Mouse (Mus musculus): Measurements from ENCODE around the gene G6pdx. TPM values are rescaled to one million over a fixed set of nuclear protein-coding genes. Genes with fewer than 3 reads are reported as not detected.

Gene G6pdx
- 53.6 and 54.0 TPM in 2 replicates for polyA plus RNA-seq (2015; fragmentation: Nextera tagmentation; extraction: Ambion mirVana)

GRCm38 (mm10) chrX:74428826-74429276 lies at the start of gene G6pdx:
Gene G6pdx (minus strand): TSS chrX:74429194.
- peak; percentile 87 for ATAC-seq (ENCODE audit: low read depth)
- Histone ChIP-seq H3K27ac (replicated peaks) (peak within 1 kb of the TSS; percentile 86), H3K9me3 (no peaks in the 10 kb centered on the region), H3K36me3 (peaks cover 8% of the 10 kb centered on the region; the same call in 1 of the 2 replicates), H3K4me1 (replicated peaks) (peaks cover 11% of the 10 kb centered on the region), H3K9ac (peak within 1 kb of the TSS; percentile 68), H3K27me3 (no peaks in the 10 kb centered on the region), H3K4me2 (peak within 1 kb of the TSS; percentile 61), H3K4me3 (peak within 1 kb of the TSS; percentile 50)
- 16% methylated on average over 25 of the region's 25 CpGs for WGBS

- Histone ChIP-seq H3K9me3 (no peaks in the 10 kb centered on the region), H3K4me1 (replicated peaks) (no peaks in the 10 kb centered on the region), H3K27me3 (no peaks in the 10 kb centered on the region), H3K4me2 (no peak overlapping the region), H3K27ac (replicated peaks) (no peak overlapping the region), H3K9ac (no peak overlapping the region), H3K36me3 (peaks cover 11% of the 10 kb centered on the region; the same call in 1 of the 2 replicates), H3K4me3 (no peak overlapping the region)
- 0 out of 2 replicates have a peak, but pooled peaks have one; percentile 43 for ATAC-seq (ENCODE audit: low read depth)
- WGBS: 9% methylated on average over 4 of the region's 4 CpGs
Observed at GRCm38 (mm10) chrX:74452773-74453172, 23.8 kb upstream of the G6pdx start.

DNA sequence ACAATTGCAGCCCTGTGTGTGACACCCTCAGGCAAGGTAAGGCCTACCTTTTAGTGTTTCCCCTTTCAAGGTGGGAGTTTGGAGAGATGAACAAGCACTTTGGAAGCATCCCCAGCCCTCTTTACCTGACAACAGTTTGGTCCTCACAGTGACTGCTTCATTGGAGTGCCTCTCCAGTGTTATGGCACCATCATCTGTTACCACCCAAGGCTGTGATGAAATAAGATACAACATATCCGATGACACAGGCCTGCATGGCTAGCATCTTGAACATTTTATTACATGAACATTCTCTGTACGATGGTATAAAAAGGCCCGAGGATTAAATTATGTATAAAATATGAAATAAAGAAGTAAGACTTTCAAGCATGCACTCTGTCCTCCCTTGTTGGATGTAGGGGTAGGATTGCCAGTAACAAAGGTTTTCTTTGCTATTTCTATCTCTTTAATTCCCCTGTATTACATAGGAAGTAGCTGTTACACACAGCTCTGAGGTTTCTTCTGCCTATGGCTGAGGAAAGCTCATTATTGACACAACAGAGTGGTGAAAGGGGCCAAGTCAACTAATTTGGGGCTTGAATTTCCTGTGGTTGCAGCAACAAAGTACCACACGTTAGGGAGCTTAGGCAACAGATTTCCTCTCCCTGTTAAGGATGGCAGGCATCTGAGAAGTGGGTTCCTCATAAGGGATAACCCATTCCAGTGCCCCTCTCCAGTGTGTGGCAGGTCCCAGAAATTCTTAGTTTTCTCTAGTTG lies 22.3 kb upstream of the G6pdx start:
- Histone ChIP-seq H3K36me3 (peaks cover 12% of the 10 kb centered on the region; the same call in 1 of the 2 replicates), H3K4me1 (replicated peaks) (no peaks in the 10 kb centered on the region), H3K4me2 (no peak overlapping the region), H3K27ac (replicated peaks) (no peak overlapping the region), H3K27me3 (no peaks in the 10 kb centered on the region), H3K9me3 (no peaks in the 10 kb centered on the region), H3K4me3 (no peak overlapping the region), H3K9ac (no peak overlapping the region)
- no peak for ATAC-seq (ENCODE audit: low read depth)
- WGBS: 88% methylated on average over 4 of the region's 4 CpGs

GRCm38 (mm10) chrX:74429290-74429821 lies 362 bp upstream of the G6pdx start:
- ATAC-seq (ENCODE audit: low read depth): peak; percentile 67
- H3K4me1 ChIP-seq (replicated peaks): peaks cover 11% of the 10 kb centered on the region
- H3K4me2 ChIP-seq: peak overlapping the region; percentile 61
- peak overlapping the region; percentile 64 for H3K9ac ChIP-seq
- peaks cover 12% of the 10 kb centered on the region for H3K36me3 ChIP-seq
- 16% methylated on average over 22 of the region's 22 CpGs for WGBS
- H3K4me3 ChIP-seq: peak overlapping the region; percentile 50
- H3K27ac ChIP-seq (replicated peaks): peak overlapping the region; percentile 86
- no peaks in the 10 kb centered on the region for H3K27me3 ChIP-seq
- no peaks in the 10 kb centered on the region for H3K9me3 ChIP-seq

DNA sequence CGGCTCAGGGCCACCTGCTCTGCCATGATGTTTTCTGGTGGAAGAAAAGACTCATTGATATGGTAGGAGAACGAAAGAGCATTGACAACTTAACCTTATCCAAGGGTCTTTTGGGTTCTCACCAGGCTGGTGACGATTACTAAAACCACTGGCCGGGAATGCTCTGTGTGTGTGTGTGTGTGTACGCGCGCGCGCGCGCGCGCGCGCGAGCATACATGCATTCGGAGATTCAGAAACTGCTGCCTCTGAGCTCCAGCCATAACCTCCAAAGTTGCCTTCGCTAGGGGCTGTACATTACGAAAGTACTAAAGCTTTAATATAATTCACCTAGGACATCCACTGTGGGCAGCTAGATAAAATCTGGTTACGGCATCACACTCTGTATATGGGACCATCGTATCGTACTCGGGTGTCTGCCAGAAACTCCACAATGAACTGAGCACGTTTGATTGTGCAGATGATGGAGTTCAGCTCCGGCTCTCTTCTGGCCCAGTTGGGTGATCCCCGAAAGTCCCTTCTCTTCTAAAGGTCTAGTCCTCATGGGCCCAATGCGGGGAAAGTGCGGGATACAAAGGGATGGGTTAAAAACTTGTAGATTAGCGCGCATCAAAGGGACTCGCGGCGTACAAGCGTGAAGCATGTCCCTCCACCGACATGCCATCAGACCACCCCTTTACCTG lies 708 bp downstream of the G6pdx start:
- Histone ChIP-seq H3K4me2 (peak overlapping the region; percentile 61), H3K4me3 (peak overlapping the region; percentile 50), H3K27me3 (no peaks in the 10 kb centered on the region), H3K9me3 (no peaks in the 10 kb centered on the region), H3K4me1 (replicated peaks) (peaks cover 11% of the 10 kb centered on the region), H3K36me3 (peaks cover 4% of the 10 kb centered on the region; the same call in 1 of the 2 replicates), H3K9ac (peak overlapping the region; percentile 68), H3K27ac (replicated peaks) (peak overlapping the region; percentile 86)
- peak; percentile 57 for ATAC-seq (ENCODE audit: low read depth)
- WGBS: 22% methylated on average over 35 of the region's 35 CpGs

DNA sequence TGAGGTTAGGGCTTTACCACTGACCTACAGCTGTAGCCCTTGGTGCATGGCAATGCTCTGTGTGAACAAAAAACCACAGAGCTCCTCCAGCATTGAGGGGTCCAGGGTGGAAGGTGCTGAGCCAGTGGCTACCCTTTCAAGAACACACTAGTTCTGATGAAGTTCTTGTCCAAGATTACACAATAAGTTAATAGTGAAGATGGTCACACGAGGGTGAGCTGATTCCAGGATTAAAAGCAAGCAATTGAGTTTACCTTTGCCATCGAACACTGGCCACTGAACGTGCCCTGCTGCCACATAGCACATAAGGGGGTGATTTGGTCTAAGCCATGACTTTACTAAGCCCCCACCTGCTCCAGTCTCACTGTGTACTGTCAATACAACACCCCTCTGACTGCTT lies 1.9 kb downstream of the G6pdx start:
- Histone ChIP-seq H3K27me3 (no peaks in the 10 kb centered on the region), H3K36me3 (no peaks in the 10 kb centered on the region), H3K4me2 (no peak overlapping the region), H3K4me1 (replicated peaks) (peaks cover 11% of the 10 kb centered on the region), H3K9ac (no peak overlapping the region), H3K4me3 (no peak overlapping the region), H3K9me3 (no peaks in the 10 kb centered on the region), H3K27ac (replicated peaks) (no peak overlapping the region)
- no peak for ATAC-seq (ENCODE audit: low read depth)
- 93% methylated on average over 3 of the region's 3 CpGs for WGBS

GRCm38 (mm10) chrX:74426256-74426655 lies 2.7 kb downstream of the G6pdx start:
- no peak overlapping the region for H3K4me3 ChIP-seq
- 63% methylated on average over 1 of the region's 1 CpGs for WGBS
- no peak overlapping the region for H3K9ac ChIP-seq
- no peak overlapping the region for H3K27ac ChIP-seq (replicated peaks)
- no peaks in the 10 kb centered on the region for H3K9me3 ChIP-seq
- no peak for ATAC-seq (ENCODE audit: low read depth)
- H3K27me3 ChIP-seq: no peaks in the 10 kb centered on the region
- H3K36me3 ChIP-seq: no peaks in the 10 kb centered on the region
- peaks cover 11% of the 10 kb centered on the region for H3K4me1 ChIP-seq (replicated peaks)
- no peak overlapping the region for H3K4me2 ChIP-seq

GRCm38 (mm10) chrX:74425195-74425594 lies 3.8 kb downstream of the G6pdx start:
- Histone ChIP-seq H3K4me1 (replicated peaks) (peaks cover 8% of the 10 kb centered on the region), H3K4me2 (no peak overlapping the region), H3K27me3 (no peaks in the 10 kb centered on the region), H3K36me3 (no peaks in the 10 kb centered on the region), H3K9me3 (no peaks in the 10 kb centered on the region), H3K4me3 (no peak overlapping the region), H3K9ac (no peak overlapping the region), H3K27ac (replicated peaks) (no peak overlapping the region)
- no peak for ATAC-seq (ENCODE audit: low read depth)
- 94% methylated on average over 4 of the region's 4 CpGs for WGBS

DNA sequence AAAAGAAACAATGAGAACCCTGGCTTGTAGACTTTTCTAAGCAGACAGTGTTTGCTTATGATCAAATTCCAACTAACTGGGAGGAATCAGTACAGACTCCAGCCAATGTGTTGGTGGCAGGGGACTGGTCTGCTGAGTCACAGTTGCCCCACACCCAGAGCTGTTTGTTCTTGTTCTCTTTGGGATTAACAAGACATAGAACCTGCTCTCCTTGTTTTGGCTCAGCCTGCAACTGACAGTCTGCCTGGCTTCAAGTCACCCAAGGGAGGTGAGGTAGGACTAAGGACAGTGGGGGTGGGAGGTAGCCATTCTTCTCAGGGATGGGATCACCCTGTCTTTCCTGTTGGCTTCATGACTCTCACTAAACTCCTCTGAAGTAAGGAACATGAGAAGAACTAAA lies 4.6 kb downstream of the G6pdx start:
- Histone ChIP-seq H3K4me3 (no peak overlapping the region), H3K9ac (no peak overlapping the region), H3K27ac (replicated peaks) (no peak overlapping the region), H3K9me3 (no peaks in the 10 kb centered on the region), H3K27me3 (no peaks in the 10 kb centered on the region), H3K4me2 (no peak overlapping the region), H3K36me3 (no peaks in the 10 kb centered on the region), H3K4me1 (replicated peaks) (peaks cover 6% of the 10 kb centered on the region)
- ATAC-seq (ENCODE audit: low read depth): no peak

DNA sequence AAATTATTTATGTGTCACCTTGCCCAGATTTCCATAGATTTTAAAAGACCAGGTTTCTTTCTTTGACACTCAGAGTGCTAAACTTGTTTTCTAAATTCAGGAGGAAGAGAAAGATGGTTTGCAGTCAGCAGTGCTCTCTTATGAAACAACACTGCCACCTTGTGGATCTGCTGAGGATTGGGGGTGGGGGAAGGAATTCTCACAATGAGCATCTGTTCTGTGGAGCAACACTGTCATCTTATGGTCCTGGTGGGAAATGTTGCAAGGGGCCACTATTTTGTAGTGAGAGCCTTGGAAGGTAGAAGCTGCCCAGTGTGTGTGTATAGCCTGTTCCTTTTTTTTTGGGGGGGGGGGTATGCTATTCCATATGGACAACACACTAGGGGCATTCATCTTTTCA lies 15.6 kb downstream of the G6pdx start:
- peak; percentile 77; the same call in 1 of the 2 replicates for ATAC-seq (ENCODE audit: low read depth)
- Histone ChIP-seq H3K9me3 (no peaks in the 10 kb centered on the region), H3K4me2 (no peak overlapping the region), H3K27me3 (no peaks in the 10 kb centered on the region), H3K27ac (replicated peaks) (no peak overlapping the region), H3K4me3 (no peak overlapping the region), H3K9ac (no peak overlapping the region), H3K4me1 (replicated peaks) (no peaks in the 10 kb centered on the region), H3K36me3 (peaks cover 12% of the 10 kb centered on the region; the same call in 1 of the 2 replicates)

GRCm38 (mm10) chrX:74408340-74408739 lies 20.7 kb downstream of the G6pdx start:
- 39% methylated on average over 2 of the region's 2 CpGs for WGBS
- Histone ChIP-seq H3K4me2 (no peak overlapping the region), H3K4me3 (no peak overlapping the region), H3K9ac (no peak overlapping the region), H3K27ac (replicated peaks) (no peak overlapping the region), H3K27me3 (no peaks in the 10 kb centered on the region), H3K36me3 (peaks cover 8% of the 10 kb centered on the region; the same call in 1 of the 2 replicates), H3K4me1 (replicated peaks) (no peaks in the 10 kb centered on the region), H3K9me3 (no peaks in the 10 kb centered on the region)
- no peak for ATAC-seq (ENCODE audit: low read depth)

GRCm38 (mm10) chrX:74400136-74400535 lies 28.9 kb downstream of the G6pdx start:
- H3K9ac ChIP-seq: no peak overlapping the region
- H3K36me3 ChIP-seq: no peaks in the 10 kb centered on the region
- H3K27me3 ChIP-seq: no peaks in the 10 kb centered on the region
- no peak for ATAC-seq (ENCODE audit: low read depth)
- H3K9me3 ChIP-seq: no peaks in the 10 kb centered on the region
- 84% methylated on average over 3 of the region's 3 CpGs for WGBS
- H3K4me1 ChIP-seq (replicated peaks): no peaks in the 10 kb centered on the region
- H3K4me2 ChIP-seq: no peak overlapping the region
- no peak overlapping the region for H3K4me3 ChIP-seq
- no peak overlapping the region for H3K27ac ChIP-seq (replicated peaks)
